Mouse (Mus musculus): ENCODE measurements around the gene Pigv.

Gene Pigv

GRCm38 (mm10) chr4:133613867-133614266 is 58.6 kb downstream of the Pigv start:
- DNase-seq (ENCODE audit: low spot score in 2 of 2) = no peak

DNA sequence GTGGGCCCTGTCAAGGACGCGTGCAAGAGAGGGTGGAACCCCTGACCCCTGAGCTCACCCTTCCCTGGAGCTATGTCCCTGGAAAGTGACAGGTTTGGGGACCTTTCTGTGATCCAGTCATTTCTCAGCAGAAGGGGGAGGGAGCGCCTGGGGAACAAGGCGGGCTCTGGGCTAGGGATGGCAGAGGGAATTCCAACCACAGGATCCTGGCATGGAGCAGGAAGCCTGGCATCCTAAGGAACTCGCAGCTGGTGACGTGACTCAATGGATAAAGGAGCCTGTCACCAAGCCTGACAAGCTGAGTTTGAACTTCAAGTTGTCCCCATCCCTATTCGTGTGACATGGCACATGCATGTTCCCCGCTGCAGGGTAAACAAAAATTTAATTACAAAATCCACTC is 59.4 kb downstream of the Pigv start:
- DNase-seq (ENCODE audit: low spot score in 2 of 2) = no peak

- no peak for DNase-seq (ENCODE audit: low spot score in 2 of 2)
These were observed 60.0 kb downstream of the Pigv start for GRCm38 (mm10) chr4:133612416-133612815.

GRCm38 (mm10) chr4:133611815-133612214 is 60.6 kb downstream of the Pigv start:
- DNase-seq (ENCODE audit: low spot score in 2 of 2) = no peak
